Mouse (Mus musculus) small intestine, adult 2 months (tissue): ENCODE data around the gene Foxa3.

Source experiments
- CTCF ChIP-seq: fragments of 200-500 bp; IDR thresholded peaks from 2 replicates; pipeline ENCODE4 v1.5.1; 2012; ENCODE audit warnings: low read depth, mild to moderate bottlenecking, control low read depth, inconsistent platforms, low read length, moderate library complexity, mixed read lengths; ENCODE audit not compliant: insufficient replicate concordance, insufficient read length; ENCODE audit errors: extremely low read depth
- POLR2A ChIP-seq: fragments of 200-500 bp; IDR thresholded peaks from 2 replicates; pipeline ENCODE4 v1.6.1; 2012; ENCODE audit warnings: low read depth, mild to moderate bottlenecking, control low read depth, inconsistent platforms, low read length, moderate library complexity

DNA sequence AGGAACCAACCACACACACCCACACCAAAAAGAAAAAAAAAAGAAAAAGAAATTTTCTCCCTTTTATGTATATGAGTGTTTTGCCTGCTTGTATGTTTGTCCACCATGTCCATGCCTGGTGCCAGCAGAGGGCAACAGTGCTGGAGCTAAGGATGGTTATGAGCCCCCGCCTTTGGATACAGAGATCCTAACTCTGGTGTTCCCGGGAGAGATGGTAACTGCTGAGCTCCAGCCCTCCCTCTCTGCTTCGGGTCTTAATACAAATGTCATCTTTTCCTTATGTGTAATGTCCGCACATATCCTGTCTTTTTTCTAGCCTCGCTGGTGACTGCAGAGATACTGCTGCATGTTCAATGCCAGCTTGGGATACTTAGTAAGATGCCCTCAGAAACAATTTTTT is 33.3 kb downstream of the Foxa3 start:
- no peak for TF ChIP-seq CTCF
- TF ChIP-seq POLR2A, result no peak
